Mouse (Mus musculus) stomach, postnatal 0 days (tissue): ENCODE results near the gene Kazn. TPM values are rescaled to one million over a fixed set of nuclear protein-coding genes. Genes with fewer than 3 reads are reported as not detected.

Experiments used
- ATAC-seq: fragments of 200-750 bp; cut with Nextera tagmentation; 2 replicates; pipeline ENCODE4 v1.8.0; 2017; ENCODE audit not compliant: low FRiP score, low TSS enrichment
- DNase-seq: peaks from one replicate; pipeline ENCODE4 v3.0.0-alpha.2; 2016; ENCODE audit warnings: low spot score
- H3K27ac ChIP-seq: fragments of 300-500 bp; sonication (generic); replicated peaks from 2 replicates; pipeline ENCODE4 v1.5.1; 2014; ENCODE audit warnings: mild to moderate bottlenecking, control low read depth
- H3K27me3 ChIP-seq: fragments of 300-500 bp; sonication (generic); 2 replicates; pipeline ENCODE4 v1.6.1; 2014; ENCODE audit warnings: low read length; ENCODE audit not compliant: control insufficient read depth, insufficient read depth
- H3K36me3 ChIP-seq: fragments of 300-500 bp; sonication (generic); 2 replicates; pipeline ENCODE4 v1.6.1; 2014; ENCODE audit warnings: low read length, mixed read lengths; ENCODE audit not compliant: control insufficient read depth, insufficient read depth
- H3K4me1 ChIP-seq: fragments of 300-500 bp; sonication (generic); replicated peaks from 2 replicates; pipeline ENCODE4 v1.6.1; 2014; ENCODE audit warnings: antibody characterized with exemption; ENCODE audit not compliant: control insufficient read depth, insufficient read depth
- H3K4me2 ChIP-seq: fragments of 300-500 bp; sonication (generic); replicated peaks from 2 replicates; pipeline ENCODE4 v1.6.1; 2014; ENCODE audit warnings: low read depth, mild to moderate bottlenecking, control low read depth, moderate library complexity
- H3K4me3 ChIP-seq: fragments of 300-500 bp; sonication (generic); 2 replicates; pipeline ENCODE4 v1.5.1; 2014; ENCODE audit warnings: low read depth, low read length, control low read depth
- H3K9ac ChIP-seq: fragments of 300-500 bp; sonication (generic); 2 replicates; pipeline ENCODE4 v1.6.1; 2014; ENCODE audit warnings: mild to moderate bottlenecking, low read length, control low read depth, mixed read lengths
- H3K9me3 ChIP-seq: fragments of 300-500 bp; sonication (generic); 2 replicates; pipeline ENCODE4 v1.6.1; 2016; ENCODE audit warnings: low read length; ENCODE audit not compliant: control insufficient read depth
- CTCF ChIP-seq: IDR thresholded peaks from 2 replicates; pipeline ENCODE4 v1.5.1; 2016; ENCODE audit warnings: antibody characterized with exemption, low read depth, mild to moderate bottlenecking, moderate library complexity
- EP300 ChIP-seq: optimal IDR thresholded peaks from 2 replicates; pipeline ENCODE3; 2016; ENCODE audit warnings: antibody characterized with exemption
- WGBS: fragments of 180-500 bp; shearing (Covaris S2); extraction: QIAGEN DNeasy Blood & Tissue Kit; methylation state at CpG from one replicate; pipeline ENCODE4 v1.1.7; 2014; 5-methylcytosine and 5-hydroxymethylcytosine counted together
- polyA plus RNA-seq: library from polyadenylated mRNA; unstranded; fragments of >200 nt; fragmentation: Nextera tagmentation; extraction: Ambion mirVana; gene quantifications from 2 replicates; pipeline ENCODE4 v1.2.1, GENCODE M21; 2015

Kazn gene
- polyA plus RNA-seq, 1 experiment from 2014 or later: 11.4 TPM

DNA sequence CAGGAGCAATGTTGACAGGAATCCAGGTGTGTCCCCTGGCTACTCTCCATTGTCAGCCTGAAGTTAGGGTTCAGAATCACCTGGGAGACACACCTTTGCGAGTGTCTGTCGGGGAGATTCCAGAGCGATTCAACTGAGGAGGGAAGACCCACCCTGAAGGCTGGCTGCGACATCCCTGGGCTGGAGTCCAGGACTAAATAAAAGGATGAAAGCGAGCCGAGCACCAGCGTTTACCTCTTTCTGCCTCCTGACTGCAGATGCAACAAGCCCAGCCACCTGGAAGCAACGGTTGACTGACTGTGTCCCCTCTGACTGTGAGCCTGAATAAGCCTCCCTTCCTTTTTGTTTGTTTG lies 179.4 kb downstream of the Kazn start:
- Histone ChIP-seq H3K36me3 (no peaks in the 10 kb centered on the region; the same call in 1 of the 2 replicates), H3K4me3 (no peak overlapping the region), H3K27ac (0 out of 2 replicates have a peak overlapping the region, but pooled peaks have one; percentile 13), H3K4me1 (peaks cover 10% of the 10 kb centered on the region), H3K9me3 (no peaks in the 10 kb centered on the region), H3K9ac (no peak overlapping the region), H3K4me2 (no peak overlapping the region), H3K27me3 (no peaks in the 10 kb centered on the region)
- TF ChIP-seq CTCF: no peak
- DNase-seq (no peak), ATAC-seq (no peak)
- 63% methylated on average over 8 of the region's 8 CpGs for WGBS

DNA sequence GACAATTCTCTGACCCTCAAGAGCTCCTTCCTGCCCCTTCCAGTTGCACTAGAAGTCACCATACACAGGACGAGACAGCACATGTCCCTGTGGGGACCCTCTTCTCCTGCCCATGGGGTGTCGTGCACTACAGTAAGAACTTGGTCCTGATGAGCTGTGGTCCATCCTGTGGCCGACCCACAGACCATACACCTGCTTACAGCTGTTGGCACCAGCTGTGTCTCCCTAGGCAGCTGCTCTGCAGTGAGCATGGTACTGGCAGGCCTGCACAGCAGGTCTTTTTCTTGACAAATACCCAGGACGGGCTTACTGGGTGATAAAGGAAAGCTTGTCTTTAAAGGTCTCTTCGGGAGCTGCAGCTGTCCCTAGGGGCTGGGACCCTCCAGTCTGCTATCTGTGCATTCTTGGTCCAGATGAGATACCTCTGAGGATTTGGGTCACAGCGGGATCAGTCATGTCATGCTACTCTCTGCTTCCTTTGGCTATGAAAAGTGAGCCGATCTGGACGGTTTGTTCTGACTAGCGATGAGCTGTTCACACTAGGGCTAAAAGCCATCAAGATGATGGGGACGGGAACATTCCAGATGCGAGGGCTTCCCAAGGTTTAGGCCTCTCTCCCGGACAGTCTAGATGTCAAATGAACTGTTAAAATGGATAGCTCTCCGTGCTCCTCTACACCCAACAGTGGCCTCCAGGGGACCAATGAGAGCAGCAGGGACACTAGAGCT lies 179.9 kb downstream of the Kazn start:
- ATAC-seq (no peak), DNase-seq (no peak)
- TF ChIP-seq CTCF (no peak), EP300 (no peak)
- Histone ChIP-seq H3K27ac (0 out of 2 replicates have a peak overlapping the region, but pooled peaks have one; percentile 13), H3K9me3 (no peaks in the 10 kb centered on the region), H3K4me2 (no peak overlapping the region), H3K4me1 (peaks cover 6% of the 10 kb centered on the region), H3K36me3 (no peaks in the 10 kb centered on the region; the same call in 1 of the 2 replicates), H3K9ac (no peak overlapping the region), H3K27me3 (no peaks in the 10 kb centered on the region), H3K4me3 (no peak overlapping the region)
- WGBS: 72% methylated on average over 13 of the region's 13 CpGs

DNA sequence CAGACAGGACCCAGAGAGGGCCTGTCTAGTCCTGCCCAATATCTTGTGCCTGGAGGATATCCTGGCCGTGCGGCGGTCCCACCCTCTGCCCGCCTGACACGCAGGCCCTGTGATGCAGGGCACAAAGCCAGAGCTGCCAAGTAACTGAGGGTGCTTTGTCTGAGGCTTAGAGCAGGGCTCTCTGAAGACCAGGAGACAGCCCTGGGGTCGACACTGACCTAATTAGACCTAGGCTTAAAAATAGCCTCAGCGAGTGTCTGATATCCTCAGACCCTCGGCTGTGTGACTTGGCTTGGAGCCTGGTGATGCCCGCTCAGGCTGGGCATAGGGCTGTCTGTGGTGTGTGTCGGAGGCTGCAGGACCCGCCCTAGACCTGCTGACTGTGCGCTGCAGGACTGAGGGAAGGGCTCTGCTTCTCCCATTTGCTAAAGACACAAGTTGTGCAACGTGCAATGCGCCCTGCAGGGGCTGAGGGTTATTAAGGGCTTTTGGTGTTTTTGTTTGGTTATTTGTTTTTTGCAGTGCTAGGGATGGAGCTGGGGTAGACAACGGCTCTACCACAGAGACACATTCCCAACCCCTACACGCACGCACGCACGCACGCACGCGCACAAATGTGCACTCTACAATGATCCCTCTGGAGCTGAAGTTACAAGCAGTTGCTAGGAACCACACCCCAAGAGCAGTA lies 181.5 kb downstream of the Kazn start:
- Histone ChIP-seq H3K27me3 (no peaks in the 10 kb centered on the region), H3K9ac (0 out of 2 replicates have a peak overlapping the region, but pooled peaks have one; percentile 8), H3K4me2 (no peak overlapping the region), H3K27ac (peak overlapping the region; percentile 42), H3K36me3 (no peaks in the 10 kb centered on the region; the same call in 1 of the 2 replicates), H3K4me1 (peaks cover 14% of the 10 kb centered on the region), H3K4me3 (no peak overlapping the region), H3K9me3 (no peaks in the 10 kb centered on the region)
- no peak for TF ChIP-seq EP300
- no peak for TF ChIP-seq CTCF
- 61% methylated on average over 22 of the region's 22 CpGs for WGBS
- DNase-seq (no peak), ATAC-seq (no peak; the same call in 1 of the 2 replicates)

DNA sequence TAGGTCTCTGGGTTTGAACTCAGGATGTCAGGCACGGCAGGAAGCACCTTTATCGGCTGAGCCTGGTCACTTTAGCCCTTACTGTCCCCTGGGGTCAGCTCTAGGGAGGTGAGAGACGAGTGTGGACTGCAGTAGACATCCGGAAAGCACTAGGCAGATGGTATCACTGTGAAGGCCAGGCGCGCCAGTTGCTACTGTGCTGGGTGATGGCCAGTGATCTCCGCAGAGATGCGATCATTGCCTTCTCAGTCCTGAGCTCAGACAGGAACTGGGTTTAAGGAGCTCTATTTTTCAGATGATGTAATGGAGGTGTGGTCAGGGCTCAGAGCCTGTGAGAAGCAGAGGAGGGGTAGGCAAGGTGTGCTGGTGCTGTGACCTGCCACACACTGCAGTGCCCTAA lies 183.6 kb downstream of the Kazn start:
- peak; percentile 38 for ATAC-seq
- no peak overlapping the region for H3K9ac ChIP-seq
- H3K4me3 ChIP-seq: no peak overlapping the region
- H3K4me1 ChIP-seq: peaks cover 10% of the 10 kb centered on the region; the same call in 1 of the 2 replicates
- no peaks in the 10 kb centered on the region; the same call in 1 of the 2 replicates for H3K36me3 ChIP-seq
- peak overlapping the region; percentile 56; the same call in 1 of the 2 replicates for H3K27ac ChIP-seq
- DNase-seq: no peak
- no peaks in the 10 kb centered on the region for H3K27me3 ChIP-seq
- WGBS: 75% methylated on average over 8 of the region's 8 CpGs
- no peak overlapping the region for H3K4me2 ChIP-seq
- no peaks in the 10 kb centered on the region for H3K9me3 ChIP-seq
- no peak for TF ChIP-seq CTCF
- no peak for TF ChIP-seq EP300

DNA sequence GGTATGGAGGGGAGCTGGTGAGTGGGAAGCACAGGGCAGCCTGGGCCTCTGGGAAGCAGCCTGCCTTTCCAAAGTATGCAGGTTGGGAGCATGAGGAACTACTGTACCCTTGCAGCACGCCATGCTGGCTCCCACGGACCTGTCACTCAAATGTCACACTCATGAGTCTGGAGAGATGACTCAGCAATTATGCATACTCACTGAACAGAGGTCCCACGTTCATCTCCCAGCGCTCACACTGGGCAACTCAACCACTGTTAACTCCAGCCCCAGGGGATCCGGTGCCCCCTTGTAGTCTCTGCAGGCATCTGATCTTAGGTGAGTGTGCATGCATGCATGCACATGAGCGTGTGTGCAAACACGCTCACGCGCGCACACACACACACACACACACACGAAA lies 184.6 kb downstream of the Kazn start:
- H3K4me1 ChIP-seq: peaks cover 10% of the 10 kb centered on the region; the same call in 1 of the 2 replicates
- no peaks in the 10 kb centered on the region for H3K9me3 ChIP-seq
- no peaks in the 10 kb centered on the region for H3K27me3 ChIP-seq
- 78% methylated on average over 11 of the region's 11 CpGs for WGBS
- H3K4me3 ChIP-seq: no peak overlapping the region
- no peak for ATAC-seq
- no peak for DNase-seq
- no peaks in the 10 kb centered on the region for H3K36me3 ChIP-seq
- no peak overlapping the region for H3K9ac ChIP-seq
- TF ChIP-seq CTCF (no peak), EP300 (no peak)
- no peak overlapping the region for H3K4me2 ChIP-seq
- peak overlapping the region; percentile 83; the same call in 1 of the 2 replicates for H3K27ac ChIP-seq
